Mouse (Mus musculus): ENCODE data around the gene Htra3.

- TF ChIP-seq TAL1 (IDR thresholded peaks at IDR 0.05; ENCODE audit: low read length) (no peak), GATA1 (IDR thresholded peaks at IDR 0.05; ENCODE audit: low read length) (no peak)
Observed at GRCm38 (mm10) chr5:35645938-35646493, 33.6 kb downstream of the Htra3 start.
